Mouse (Mus musculus): ENCODE results near the gene Ache. TPM values are rescaled to one million over a fixed set of nuclear protein-coding genes. Genes with fewer than 3 reads are reported as not detected.

The Ache gene
- total and polyA plus RNA-seq, 3 experiments: 7.0 to 16.8 TPM; not detected in 1

DNA sequence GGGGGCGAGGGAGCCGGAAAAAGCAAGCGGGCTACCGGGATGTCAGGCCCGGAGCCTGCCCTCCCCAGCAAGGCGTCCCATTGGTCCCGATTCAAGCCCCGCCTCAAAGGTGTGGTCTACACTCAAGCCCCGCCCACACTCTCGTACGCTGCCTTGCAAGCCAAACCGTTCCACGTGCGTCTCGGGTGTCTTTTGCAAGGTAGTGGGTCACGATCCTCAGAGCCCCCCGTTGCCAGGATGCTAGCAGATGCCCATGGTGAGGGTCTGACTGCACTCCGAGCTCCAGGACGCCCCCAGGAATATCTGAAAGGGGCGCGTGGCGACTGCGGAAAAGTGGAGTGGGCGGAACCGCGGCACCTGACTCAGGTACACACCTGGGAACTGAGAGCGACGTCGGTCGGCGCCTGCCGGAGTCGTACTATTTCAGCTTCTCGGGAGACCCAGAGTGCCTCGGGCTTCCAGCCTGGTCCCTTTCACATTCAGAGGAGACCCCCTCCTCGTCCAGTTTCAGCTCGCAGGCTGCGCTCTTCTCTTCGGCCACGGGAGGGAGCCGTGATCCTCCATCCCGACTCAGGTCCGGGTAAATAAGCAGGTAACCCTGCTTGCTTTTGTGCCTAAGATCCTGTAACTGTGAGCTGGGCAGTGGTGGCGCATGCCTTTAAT lies 46.3 kb downstream of the Ache start, which contains the start of gene Slc12a9:
Slc12a9 (minus strand) TSS at position 86 of the 663 bp plus-strand sequence.
- H3K79me2 ChIP-seq (ENCODE audit: control insufficient read depth, insufficient read depth, low read length, poor library complexity): no peaks in the 10 kb centered on the region; the same call in 1 of the 2 replicates
- peak within 1 kb of the TSS; percentile 66 for H3K9ac ChIP-seq (ENCODE audit: control insufficient read depth, low read depth, low read length, poor library complexity, severe bottlenecking)
- peaks cover 2 to 15% of the 10 kb centered on the region in 2 experiments for H3K4me1 ChIP-seq (ENCODE audit: control insufficient read depth in 1 of 2, insufficient read depth in 2 of 2, low read length in 2 of 2)
- H3K9me3 ChIP-seq (replicated peaks; ENCODE audit: insufficient read depth, low read length): no peaks in the 10 kb centered on the region
- H3K27ac ChIP-seq (ENCODE audit: control insufficient read depth, low read depth, low read length): no peak within 1 kb of the TSS
- H3K4me3 ChIP-seq (ENCODE audit: control insufficient read depth in 1 of 2, insufficient read depth in 1 of 2, low read depth in 2 of 2, low read length in 2 of 2): peak within 1 kb of the TSS; percentile 65 to 84
- H3K27me3 ChIP-seq (ENCODE audit: control insufficient read depth in 1 of 2, insufficient read depth in 2 of 2, low read length in 2 of 2): no peaks in the 10 kb centered on the region
- peak; percentile 95 for DNase-seq (ENCODE audit: low read depth, low spot score)
- peaks cover 0 to 9% of the 10 kb centered on the region in 2 experiments; a peak in 2 of 4 replicates for H3K36me3 ChIP-seq (ENCODE audit: control insufficient read depth in 1 of 2, insufficient read depth in 2 of 2, low read length in 2 of 2)
- TF ChIP-seq SIN3A (IDR thresholded peaks at IDR 0.05; ENCODE audit: low read length): peak; percentile 81
- TF ChIP-seq GABPA (IDR thresholded peaks at IDR 0.05; ENCODE audit: low read depth, low read length): no peak
- no peak for TF ChIP-seq ETS1 (IDR thresholded peaks at IDR 0.05; ENCODE audit: low read depth, low read length)
- no peak for TF ChIP-seq KAT2A (conservative IDR thresholded peaks at IDR 0.05; ENCODE audit: low read depth, low read length)
- no peak for TF ChIP-seq MAFK (IDR thresholded peaks at IDR 0.05; ENCODE audit: borderline replicate concordance, low read depth, low read length)
- no peak for TF ChIP-seq CHD2 (IDR thresholded peaks at IDR 0.05; ENCODE audit: low read length)
- TF ChIP-seq POLR2AphosphoS2 (IDR thresholded peaks at IDR 0.05; ENCODE audit: low read length): no peak; the same call in 1 of the 2 replicates
- no peak for TF ChIP-seq MEF2A (IDR thresholded peaks at IDR 0.05; ENCODE audit: extremely low read depth, insufficient replicate concordance, low read depth, low read length, poor library complexity, severe bottlenecking)
- TF ChIP-seq GATA1 (IDR thresholded peaks at IDR 0.05; ENCODE audit: low read depth, low read length): no peak
- no peak for TF ChIP-seq USF2 (IDR thresholded peaks at IDR 0.05; ENCODE audit: borderline replicate concordance in 1 of 2, insufficient read depth in 1 of 2, low read depth in 1 of 2, low read length in 2 of 2)
- TF ChIP-seq ELF1 (IDR thresholded peaks at IDR 0.05; ENCODE audit: low read depth, low read length): no peak
- TF ChIP-seq ZMIZ1 (IDR thresholded peaks at IDR 0.05; ENCODE audit: low read depth, low read length): no peak
- TF ChIP-seq POLR2AphosphoS5 (IDR thresholded peaks at IDR 0.05; ENCODE audit: borderline replicate concordance, low read depth, low read length): no peak
- TF ChIP-seq POLR2A (IDR thresholded peaks at IDR 0.05; ENCODE audit: control insufficient read depth in 1 of 2, insufficient read depth in 1 of 2, low read depth in 1 of 2, low read length in 2 of 2, poor library complexity in 1 of 2): peak; percentile 37 to 63; a peak in 2 of 4 replicates
- TF ChIP-seq NRF1 (IDR thresholded peaks at IDR 0.05; ENCODE audit: insufficient read depth, low read depth, low read length, poor library complexity, severe bottlenecking): no peak
- TF ChIP-seq E2F4 (IDR thresholded peaks at IDR 0.05; ENCODE audit: borderline replicate concordance, low read depth, low read length): no peak
- peak; percentile 62 to 82 (median 67) for TF ChIP-seq CTCF (IDR thresholded peaks at IDR 0.05 in 2 of 3, conservative IDR thresholded peaks at IDR 0.05 in 1 of 3; ENCODE audit: control insufficient read depth in 1 of 3, insufficient read depth in 1 of 3, low read depth in 2 of 3, low read length in 3 of 3, poor library complexity in 1 of 3, severe bottlenecking in 1 of 3)
- 0 out of 2 replicates have a peak, but pooled peaks have one; percentile 5 for TF ChIP-seq BHLHE40 (IDR thresholded peaks at IDR 0.05; ENCODE audit: borderline replicate concordance, low read depth, low read length)
- peak; percentile 60 for TF ChIP-seq NELFE (IDR thresholded peaks at IDR 0.05; ENCODE audit: low read depth, low read length)
- peak; percentile 41 for TF ChIP-seq RAD21 (IDR thresholded peaks at IDR 0.05; ENCODE audit: low read depth, low read length)
- peak; percentile 58 for TF ChIP-seq SMC3 (IDR thresholded peaks at IDR 0.05; ENCODE audit: low read depth, low read length)
- TF ChIP-seq TCF12 (IDR thresholded peaks at IDR 0.05; ENCODE audit: low read depth, low read length): no peak
- peak; percentile 99 for TF ChIP-seq MXI1 (IDR thresholded peaks at IDR 0.05; ENCODE audit: low read depth, low read length)
- TF ChIP-seq ZNF384 (IDR thresholded peaks at IDR 0.05; ENCODE audit: low read depth, low read length): no peak
- peak; percentile 65 for TF ChIP-seq TBP (IDR thresholded peaks at IDR 0.05; ENCODE audit: low read depth, low read length)
- no peak for TF ChIP-seq MYB (IDR thresholded peaks at IDR 0.05; ENCODE audit: low read depth, low read length)
- no peak for TF ChIP-seq ZKSCAN1 (IDR thresholded peaks at IDR 0.05; ENCODE audit: low read depth, low read length)
- TF ChIP-seq MAX (IDR thresholded peaks at IDR 0.05; ENCODE audit: low read length): peak; percentile 91
- TF ChIP-seq HCFC1 (IDR thresholded peaks at IDR 0.05; ENCODE audit: low read depth, low read length): 0 out of 2 replicates have a peak, but pooled peaks have one; percentile 6
- TF ChIP-seq CHD1 (IDR thresholded peaks at IDR 0.05; ENCODE audit: low read depth, low read length): 0 out of 2 replicates have a peak, but pooled peaks have one; percentile 10
- no peak for TF ChIP-seq TAL1 (IDR thresholded peaks at IDR 0.05; ENCODE audit: low read length)
- no peak for TF ChIP-seq USF1 (IDR thresholded peaks at IDR 0.05; ENCODE audit: low read depth, low read length)
- TF ChIP-seq MAZ (IDR thresholded peaks at IDR 0.05; ENCODE audit: low read depth, low read length): no peak
- TF ChIP-seq JUND (IDR thresholded peaks at IDR 0.05; ENCODE audit: low read depth, low read length): no peak
- peak; percentile 84; the same call in 1 of the 2 replicates for TF ChIP-seq MYC (IDR thresholded peaks at IDR 0.05; ENCODE audit: low read depth, low read length)
- no peak; a peak in 1 of 4 replicates for TF ChIP-seq EP300 (IDR thresholded peaks at IDR 0.05; ENCODE audit: low read depth in 1 of 2, low read length in 2 of 2)

All from MEL (cell line).